Mouse (Mus musculus) neural tube, embryonic 14.5 days (tissue): ENCODE data around the gene Pin4. TPM values are rescaled to one million over a fixed set of nuclear protein-coding genes. Genes with fewer than 3 reads are reported as not detected.
A peak's percentile ranks its signal among the peaks of the same experiment; 100 is the strongest.

Source experiments
- ATAC-seq: fragments of 200-750 bp; cut with Nextera tagmentation; 2 replicates; pipeline ENCODE4 v1.8.0; 2017; ENCODE audit warnings: low read depth, mild to moderate bottlenecking, moderate TSS enrichment, moderate library complexity
- H3K27ac ChIP-seq: fragments of 300-500 bp; sonication (generic); 2 replicates; pipeline ENCODE4 v1.5.1; 2014; ENCODE audit warnings: low read depth, mild to moderate bottlenecking, control low read depth, low read length, moderate library complexity, mixed read lengths
- H3K27me3 ChIP-seq: fragments of 300-500 bp; sonication (generic); 2 replicates; pipeline ENCODE4 v1.6.1; 2014; ENCODE audit warnings: low read length; ENCODE audit not compliant: control insufficient read depth, insufficient read depth
- H3K36me3 ChIP-seq: fragments of 300-500 bp; sonication (generic); 2 replicates; pipeline ENCODE4 v1.6.1; 2014; ENCODE audit warnings: low read length, mixed read lengths; ENCODE audit not compliant: control insufficient read depth, insufficient read depth
- H3K4me1 ChIP-seq: fragments of 300-500 bp; sonication (generic); 2 replicates; pipeline ENCODE4 v1.6.1; 2014; ENCODE audit warnings: low read length; ENCODE audit not compliant: control insufficient read depth, insufficient read depth
- H3K4me2 ChIP-seq: fragments of 300-500 bp; sonication (generic); 2 replicates; pipeline ENCODE4 v1.6.1; 2014; ENCODE audit warnings: mild to moderate bottlenecking, low read depth, low read length, control low read depth
- H3K4me3 ChIP-seq: fragments of 300-500 bp; sonication (generic); 2 replicates; pipeline ENCODE4 v1.5.1; 2014; ENCODE audit warnings: low read depth, low read length, control low read depth, mixed read lengths
- H3K9ac ChIP-seq: fragments of 300-500 bp; sonication (generic); replicated peaks from 2 replicates; pipeline ENCODE4 v1.6.1; 2014; ENCODE audit warnings: low read depth, mild to moderate bottlenecking, control low read depth, low read length, mixed read lengths
- H3K9me3 ChIP-seq: fragments of 300-500 bp; sonication (generic); 2 replicates; pipeline ENCODE4 v1.6.1; 2016; ENCODE audit warnings: low read length; ENCODE audit not compliant: control insufficient read depth
- WGBS: fragments of 180-500 bp; shearing (Covaris S2); extraction: QIAGEN DNeasy Blood & Tissue Kit; methylation state at CpG from one replicate; pipeline ENCODE4 v1.1.7; 2014; 5-methylcytosine and 5-hydroxymethylcytosine counted together
- polyA plus RNA-seq: library from polyadenylated mRNA; unstranded; fragments of >200 nt; fragmentation: Nextera tagmentation; extraction: Ambion mirVana; gene quantifications from 2 replicates; pipeline ENCODE4 v1.2.1, GENCODE M21; 2014

Pin4 gene
- polyA plus RNA-seq, 1 experiment from 2014 or later = 65.6 TPM

DNA sequence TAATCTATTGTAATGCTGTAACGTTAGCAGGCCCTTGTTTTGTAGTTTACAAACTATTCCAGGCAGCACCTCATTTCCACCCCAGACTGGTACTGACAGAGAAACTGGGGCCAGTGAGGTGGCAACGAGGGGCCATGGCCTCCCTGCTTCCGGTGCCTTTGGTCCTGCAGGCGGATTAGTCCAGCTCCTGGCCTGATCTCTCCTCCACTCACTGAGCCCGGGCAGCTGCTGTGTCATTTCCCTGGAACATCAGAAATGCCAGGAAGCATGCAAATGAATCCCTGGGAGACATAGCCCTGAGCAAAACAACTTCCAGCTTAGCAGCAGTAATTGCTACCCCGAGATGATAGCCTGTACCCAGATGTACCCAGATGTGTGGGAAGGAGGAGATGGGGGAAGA, 47.7 kb downstream of the Pin4 start:
- 0 out of 2 replicates have a peak, but pooled peaks cover 3% of the 10 kb centered on the region for H3K27me3 ChIP-seq
- H3K4me1 ChIP-seq = no peaks in the 10 kb centered on the region
- H3K9me3 ChIP-seq = no peaks in the 10 kb centered on the region
- H3K9ac ChIP-seq = no peak overlapping the region
- H3K36me3 ChIP-seq = no peaks in the 10 kb centered on the region
- no peak overlapping the region for H3K4me2 ChIP-seq
- WGBS = 25% methylated on average over 6 of the region's 6 CpGs
- ATAC-seq = no peak
- peak overlapping the region; percentile 16 for H3K27ac ChIP-seq
- no peak overlapping the region for H3K4me3 ChIP-seq

DNA sequence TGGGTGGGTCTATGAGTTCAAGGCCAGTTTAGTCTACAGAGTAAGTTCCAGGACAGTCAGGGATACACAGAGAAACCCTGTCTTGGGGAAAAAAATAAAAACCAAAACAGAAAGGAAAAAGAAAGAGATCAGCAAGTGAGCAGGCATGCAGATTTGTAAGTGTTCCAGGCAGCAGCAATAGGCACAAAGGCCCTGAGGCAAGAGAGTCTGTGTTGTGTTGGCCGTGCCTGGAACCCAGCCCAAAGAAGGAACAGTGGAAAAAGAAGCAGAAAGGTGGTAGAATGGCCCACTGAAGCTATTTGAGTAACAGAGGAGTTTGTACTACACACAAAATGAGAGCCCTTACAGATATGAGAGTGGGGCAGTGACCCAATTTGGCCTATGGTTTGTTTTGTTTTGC, 50.5 kb downstream of the Pin4 start:
- WGBS = 53% methylated on average over 1 of the region's 1 CpGs
- no peaks in the 10 kb centered on the region for H3K36me3 ChIP-seq
- H3K4me2 ChIP-seq = no peak overlapping the region
- no peak overlapping the region for H3K9ac ChIP-seq
- H3K4me1 ChIP-seq = no peaks in the 10 kb centered on the region
- ATAC-seq = no peak
- 0 out of 2 replicates have a peak, but pooled peaks cover 3% of the 10 kb centered on the region for H3K27me3 ChIP-seq
- no peak overlapping the region for H3K27ac ChIP-seq
- H3K9me3 ChIP-seq = no peaks in the 10 kb centered on the region
- H3K4me3 ChIP-seq = no peak overlapping the region

DNA sequence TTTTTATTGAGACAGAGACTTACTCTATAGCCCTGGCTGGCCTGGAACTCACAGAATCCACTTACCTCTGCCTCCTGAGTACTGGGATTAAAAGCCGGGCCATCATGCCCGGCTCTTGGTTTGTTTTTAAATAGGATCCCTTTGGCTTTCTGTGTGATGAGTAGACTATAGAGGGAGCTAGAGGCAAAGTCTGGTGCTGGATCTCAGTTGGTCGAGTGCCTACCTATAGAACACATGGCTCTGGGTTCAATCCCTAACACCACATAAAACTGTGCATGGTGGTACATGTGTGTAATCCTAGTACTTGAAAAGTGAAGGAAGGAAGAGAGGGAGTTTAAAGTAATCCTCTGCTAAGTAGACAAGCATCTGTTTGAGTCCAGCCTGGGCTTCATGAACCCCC, 50.9 kb downstream of the Pin4 start:
- 0 out of 2 replicates have a peak, but pooled peaks cover 3% of the 10 kb centered on the region for H3K27me3 ChIP-seq
- no peak overlapping the region for H3K9ac ChIP-seq
- no peak overlapping the region for H3K4me3 ChIP-seq
- H3K36me3 ChIP-seq = no peaks in the 10 kb centered on the region
- H3K4me1 ChIP-seq = no peaks in the 10 kb centered on the region
- H3K27ac ChIP-seq = no peak overlapping the region
- no peaks in the 10 kb centered on the region for H3K9me3 ChIP-seq
- H3K4me2 ChIP-seq = no peak overlapping the region
- ATAC-seq = no peak
- 47% methylated on average over 3 of the region's 3 CpGs for WGBS

DNA sequence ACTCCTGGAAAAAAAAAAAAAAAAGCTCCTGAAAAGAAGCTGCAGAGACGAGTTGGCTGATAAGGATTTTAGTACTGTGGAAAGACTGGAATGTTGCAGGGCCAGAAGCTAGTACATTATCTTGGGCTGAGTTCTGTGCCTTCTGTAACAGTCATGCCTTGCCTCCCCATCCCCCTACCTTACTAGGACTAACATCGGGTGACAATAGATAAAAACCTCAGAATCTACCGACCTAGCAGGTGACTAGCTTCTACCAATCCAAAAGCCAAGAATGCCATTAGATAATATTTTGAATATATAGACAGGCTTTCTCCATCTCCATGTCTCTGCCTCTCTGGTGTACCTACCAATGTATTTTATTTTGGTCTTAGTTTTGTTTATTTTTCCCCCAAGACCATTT, 51.7 kb downstream of the Pin4 start:
- no peak overlapping the region for H3K4me2 ChIP-seq
- no peak overlapping the region for H3K27ac ChIP-seq
- no peak overlapping the region for H3K4me3 ChIP-seq
- H3K4me1 ChIP-seq = no peaks in the 10 kb centered on the region
- ATAC-seq = no peak
- 82% methylated on average over 3 of the region's 3 CpGs for WGBS
- H3K9ac ChIP-seq = no peak overlapping the region
- no peaks in the 10 kb centered on the region for H3K36me3 ChIP-seq
- H3K27me3 ChIP-seq = 0 out of 2 replicates have a peak, but pooled peaks cover 3% of the 10 kb centered on the region
- H3K9me3 ChIP-seq = no peaks in the 10 kb centered on the region

DNA sequence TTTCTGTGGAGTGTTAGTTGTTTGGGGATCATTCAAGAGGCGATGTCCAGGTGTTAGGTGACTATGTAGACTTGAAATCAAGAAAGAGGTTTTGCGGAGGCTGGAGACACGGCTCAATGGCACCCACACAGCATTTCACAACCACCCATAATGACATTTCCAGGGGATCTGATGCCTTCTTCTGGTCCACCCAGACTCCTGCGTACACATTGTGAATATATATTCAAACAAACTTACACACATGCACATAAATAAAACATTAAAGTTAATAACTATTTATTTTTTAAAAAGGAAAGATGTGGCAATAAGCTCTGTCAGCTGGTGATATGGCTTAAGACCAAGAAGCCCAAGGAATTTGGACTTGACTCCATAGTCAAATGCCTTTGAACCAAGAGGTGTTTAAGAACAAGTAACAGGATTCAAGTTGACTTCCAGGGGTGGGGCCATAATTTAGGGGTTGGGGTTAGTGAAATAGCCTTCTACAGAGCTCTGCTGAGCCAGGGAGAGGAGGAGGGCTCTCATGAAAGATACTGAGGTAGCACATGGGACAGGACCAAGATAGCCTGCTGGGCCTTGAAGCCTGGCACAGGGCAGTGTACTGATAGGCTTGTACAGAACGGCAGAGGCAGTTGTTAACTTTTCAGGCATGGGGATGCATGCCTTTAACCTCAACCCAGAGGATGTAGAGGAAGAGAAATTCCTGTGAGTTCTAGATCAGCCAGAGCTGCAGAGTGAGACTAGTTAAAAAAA, 56.5 kb downstream of the Pin4 start:
- Histone ChIP-seq H3K4me2 (no peak overlapping the region), H3K9ac (no peak overlapping the region), H3K4me3 (no peak overlapping the region), H3K36me3 (no peaks in the 10 kb centered on the region), H3K4me1 (no peaks in the 10 kb centered on the region), H3K9me3 (no peaks in the 10 kb centered on the region), H3K27me3 (no peaks in the 10 kb centered on the region), H3K27ac (no peak overlapping the region)
- no peak for ATAC-seq
- WGBS = 86% methylated on average over 5 of the region's 5 CpGs

Other genes starting within 250 kb of the Pin4 start
- gene Rtl5, start 48.1 kb upstream of the Pin4 start, polyA plus RNA-seq = 3.3 and 3.9 TPM in 2 replicates
- gene Ercc6l, start 37.6 kb downstream of the Pin4 start, polyA plus RNA-seq = 0.94 and 1.6 TPM in 2 replicates
- 390 and 436 TPM in 2 replicates for gene Rps4x, start 69.9 kb downstream of the Pin4 start, polyA plus RNA-seq
- 6.0 and 11.1 TPM in 2 replicates for gene Cited1, start 132.7 kb downstream of the Pin4 start, polyA plus RNA-seq